Mouse (Mus musculus) layer of hippocampus, adult 11-12 months (tissue): Measurements from ENCODE around the gene Icosl.
"Not testable (repeated sequence)": the region's sequence is repeated elsewhere in the genome, so short reads cannot be mapped to it uniquely, and the experiment has no call there.

Source experiments
- DNase-seq: peaks from one replicate; pipeline ENCODE4 v3.0.0; 2022; ENCODE audit warnings: low spot score

The Icosl gene

GRCm38 (mm10) chr10:78074977-78075376 is 5.9 kb downstream of the Icosl start:
- DNase-seq = no peak

- DNase-seq = no peak
These were observed 8.8 kb downstream of the Icosl start for GRCm38 (mm10) chr10:78077862-78078261.

DNA sequence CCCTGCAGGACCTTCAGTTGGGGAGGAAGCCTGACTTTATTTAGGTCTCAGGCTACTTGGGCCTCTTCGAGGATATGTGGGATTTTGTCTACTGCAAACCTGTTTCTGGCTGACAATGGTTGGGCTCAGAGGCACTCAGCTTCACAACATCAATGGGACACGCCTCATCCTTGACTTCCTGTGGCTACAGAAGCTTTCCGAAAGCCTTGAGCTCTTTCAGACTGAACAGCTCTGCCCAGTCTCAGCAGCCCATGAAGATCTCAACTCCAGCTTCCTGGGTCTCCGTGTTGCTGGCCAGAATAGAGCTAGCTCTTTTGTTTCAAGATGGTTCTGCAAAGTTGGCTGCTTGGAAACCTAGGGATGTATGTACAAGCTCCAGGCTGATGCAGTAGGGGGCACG is 9.2 kb downstream of the Icosl start:
- no peak for DNase-seq

GRCm38 (mm10) chr10:78079955-78080591 is 11.0 kb downstream of the Icosl start:
- DNase-seq = no peak

DNA sequence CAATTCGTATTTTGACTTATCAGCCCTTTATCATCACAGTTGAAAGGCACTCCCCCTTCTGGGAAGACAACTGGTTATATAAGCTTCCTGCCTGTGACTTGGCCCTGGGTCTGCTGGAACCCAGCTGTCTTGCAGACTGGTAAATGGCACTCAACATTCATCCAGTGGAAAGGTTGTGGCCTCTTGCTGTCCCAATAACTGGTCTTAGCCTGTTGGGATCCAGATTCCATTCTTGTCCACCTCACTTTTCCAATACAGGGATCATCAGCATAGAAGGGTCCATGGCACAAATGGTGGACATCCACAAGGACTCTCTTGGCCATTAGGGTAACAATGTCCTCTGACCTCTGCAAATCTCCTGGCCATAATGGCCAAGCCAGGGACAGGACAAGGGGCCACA is 15.0 kb downstream of the Icosl start:
- DNase-seq = no peak

- DNase-seq = no peak
These were observed 16.6 kb downstream of the Icosl start for GRCm38 (mm10) chr10:78085711-78086110.

- DNase-seq = no peak
These were observed 17.5 kb downstream of the Icosl start for GRCm38 (mm10) chr10:78086444-78087061.

- peak; percentile 36 for DNase-seq
These were observed 18.0 kb downstream of the Icosl start for GRCm38 (mm10) chr10:78087101-78087511.

DNA sequence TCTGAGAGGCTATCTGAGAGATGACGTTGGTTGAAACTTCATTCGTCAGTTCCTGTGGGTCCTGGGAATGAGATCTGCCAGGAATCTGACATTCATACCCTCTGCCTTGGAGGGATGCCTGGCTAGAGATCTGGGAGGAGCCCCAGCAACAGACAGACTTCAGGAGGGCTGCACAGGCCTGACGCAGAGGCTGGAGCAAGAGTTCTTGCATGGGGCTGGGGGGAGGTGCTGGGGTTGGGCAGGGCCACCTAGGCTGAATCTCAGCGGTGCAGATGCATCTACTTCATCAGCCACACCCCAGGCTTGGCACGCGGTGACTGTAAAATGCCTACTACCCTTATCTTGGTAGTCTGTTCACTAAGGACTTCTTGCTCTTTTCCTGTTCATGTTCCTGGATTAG is 21.1 kb downstream of the Icosl start:
- no peak for DNase-seq

GRCm38 (mm10) chr10:78090706-78091491 is 21.8 kb downstream of the Icosl start:
- DNase-seq = no peak

GRCm38 (mm10) chr10:78091865-78092724 is 23.0 kb downstream of the Icosl start:
- DNase-seq = no peak

GRCm38 (mm10) chr10:78092725-78093029 is 23.6 kb downstream of the Icosl start:
- no peak for DNase-seq

- no peak for DNase-seq
These were observed 26.1 kb downstream of the Icosl start for GRCm38 (mm10) chr10:78095221-78095620.

DNA sequence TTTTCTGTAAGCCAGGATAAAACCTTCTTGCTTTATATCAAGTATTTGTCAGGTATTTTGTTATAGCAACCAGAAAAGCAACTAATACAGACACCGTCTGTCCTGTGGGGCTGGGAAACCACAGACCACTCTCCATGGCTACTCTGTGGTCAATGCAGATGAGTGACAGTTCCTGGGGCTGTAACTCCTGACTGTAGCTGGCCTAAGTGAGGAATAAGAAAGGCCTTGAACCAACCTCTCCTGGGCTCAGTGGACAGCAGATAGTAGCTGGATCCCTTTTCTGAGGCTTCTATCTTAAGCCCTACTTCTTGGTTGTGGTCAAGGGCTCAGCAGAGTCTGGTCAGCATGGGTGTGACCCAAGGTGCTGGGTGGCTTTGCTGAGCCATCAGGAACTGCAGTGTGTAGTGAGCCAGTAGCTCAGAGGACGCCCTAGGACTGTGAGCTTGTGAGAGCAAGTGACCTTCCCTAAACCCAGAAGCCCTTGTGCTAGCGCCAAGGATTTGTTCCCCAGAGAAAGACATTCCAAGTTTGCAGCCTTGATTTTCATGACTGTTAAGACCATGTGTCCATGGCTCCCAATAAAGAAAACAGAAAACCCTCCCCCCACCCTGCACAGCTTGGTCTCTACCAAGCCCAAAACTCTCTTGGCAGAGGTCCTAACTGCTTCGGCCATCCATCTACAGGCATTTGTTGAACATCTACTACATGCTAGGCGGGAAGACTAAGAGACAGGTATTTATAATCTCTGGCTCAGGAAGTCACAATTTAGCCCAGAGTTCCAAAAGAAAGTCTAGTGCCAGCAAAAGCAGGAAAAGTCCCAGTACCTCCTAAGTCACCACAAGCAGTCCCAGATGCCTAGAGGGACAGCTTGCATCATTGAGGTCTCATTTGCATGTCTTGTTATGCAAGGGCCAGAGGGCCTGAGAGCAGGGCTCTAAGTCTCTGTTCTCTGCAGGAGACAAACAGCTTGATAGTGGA is 27.1 kb downstream of the Icosl start:
- DNase-seq = no peak

GRCm38 (mm10) chr10:78099860-78100259 is 30.8 kb downstream of the Icosl start:
- DNase-seq = not testable (repeated sequence)

DNA sequence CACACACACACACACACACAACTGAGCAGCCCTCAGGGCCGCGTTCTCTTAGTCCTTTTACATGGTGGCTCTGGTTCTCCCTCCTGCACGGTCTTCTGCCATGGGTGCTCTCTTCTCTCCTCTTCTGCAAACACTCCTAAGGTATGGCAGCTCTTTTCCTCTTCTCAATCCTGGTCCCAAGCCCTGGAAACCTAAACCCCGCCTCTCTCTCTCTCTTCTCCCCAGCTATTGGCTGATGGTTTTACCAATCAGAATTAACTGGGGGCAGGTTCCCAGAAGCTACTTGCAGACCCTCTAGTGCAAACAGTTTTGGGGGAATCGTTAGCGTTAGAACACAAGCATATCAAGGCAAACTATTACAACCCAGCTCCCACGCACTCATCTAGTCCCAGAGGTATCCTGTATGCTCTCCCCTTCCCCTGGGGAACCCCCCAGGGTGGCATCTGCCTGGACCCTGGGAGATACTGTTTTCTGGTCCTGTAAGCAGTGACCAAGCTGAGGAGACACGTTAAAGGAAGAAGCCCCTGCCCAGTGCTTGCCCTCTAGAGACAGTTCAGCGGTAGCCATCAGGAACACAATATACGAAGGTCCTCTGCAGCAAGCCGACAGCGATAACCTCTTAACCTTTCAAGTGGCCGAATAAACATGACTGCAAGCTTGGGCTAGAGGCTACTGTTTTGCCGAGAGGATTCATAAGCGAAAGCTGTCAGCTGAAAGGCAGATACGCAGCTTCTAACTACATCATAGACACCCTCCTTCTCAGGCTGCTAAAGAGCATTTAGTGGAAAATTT is 32.1 kb downstream of the Icosl start:
- no peak for DNase-seq

DNA sequence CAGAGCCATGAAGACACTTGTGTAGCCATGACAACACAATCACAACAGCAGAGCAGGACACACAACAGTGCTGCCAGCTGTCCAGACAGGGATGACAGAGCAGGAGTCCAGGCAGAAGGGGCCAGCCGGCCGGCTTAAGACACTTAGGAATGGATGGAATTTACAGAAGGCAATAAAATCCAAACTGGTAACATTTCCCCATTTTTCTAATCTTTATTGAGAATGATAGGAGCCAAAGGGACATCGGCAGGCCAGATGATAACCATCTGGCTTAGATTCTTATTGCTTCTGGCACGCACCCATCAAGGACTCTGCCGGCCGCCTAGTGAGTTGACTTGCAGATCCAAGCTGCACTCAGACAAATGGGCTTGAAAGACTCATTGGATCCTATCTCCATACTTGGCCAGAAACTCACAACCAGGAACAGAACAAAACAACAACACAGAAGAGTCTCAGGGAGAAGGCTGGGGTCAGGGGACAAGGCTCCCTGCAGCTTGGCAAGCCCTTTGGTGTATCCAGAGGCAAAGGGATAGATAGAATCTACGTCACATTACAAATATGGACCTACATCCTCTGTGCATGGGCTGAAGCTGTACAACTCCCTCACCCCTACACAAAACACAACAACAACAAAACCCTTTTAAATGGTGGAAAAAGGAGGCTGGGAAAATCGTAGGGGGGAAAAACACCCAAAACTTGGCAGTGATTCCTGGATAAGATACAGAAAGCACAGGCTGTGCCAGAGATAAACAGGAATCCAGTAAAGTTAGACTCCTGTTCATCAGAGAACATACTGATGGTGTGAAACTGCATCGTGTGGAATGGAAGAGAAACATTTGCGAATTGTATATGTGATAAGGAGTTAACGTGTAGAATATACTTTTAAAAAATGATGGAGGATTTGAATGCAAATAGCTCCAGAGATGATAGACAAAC is 35.7 kb downstream of the Icosl start:
- DNase-seq = peak; percentile 50

DNA sequence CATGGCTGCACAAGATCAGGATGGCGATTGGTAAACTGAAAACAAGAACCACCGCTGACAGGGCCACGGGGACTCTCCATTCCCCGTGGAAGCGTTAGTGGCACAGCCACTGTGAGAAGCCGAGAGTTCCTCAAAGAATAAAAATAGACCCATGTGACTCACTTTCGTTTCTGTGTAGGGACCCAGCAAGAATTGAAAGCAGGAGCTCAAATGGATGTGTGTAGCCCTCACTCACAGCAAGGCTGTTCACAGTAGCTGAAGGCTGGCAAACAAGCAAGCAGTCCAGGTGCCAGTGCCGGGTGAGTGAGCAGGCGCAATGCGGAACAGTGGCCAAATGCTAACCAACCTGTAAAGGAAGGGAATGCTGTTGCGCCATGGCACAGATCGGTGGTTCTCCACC is 36.4 kb downstream of the Icosl start:
- peak; percentile 65 for DNase-seq

DNA sequence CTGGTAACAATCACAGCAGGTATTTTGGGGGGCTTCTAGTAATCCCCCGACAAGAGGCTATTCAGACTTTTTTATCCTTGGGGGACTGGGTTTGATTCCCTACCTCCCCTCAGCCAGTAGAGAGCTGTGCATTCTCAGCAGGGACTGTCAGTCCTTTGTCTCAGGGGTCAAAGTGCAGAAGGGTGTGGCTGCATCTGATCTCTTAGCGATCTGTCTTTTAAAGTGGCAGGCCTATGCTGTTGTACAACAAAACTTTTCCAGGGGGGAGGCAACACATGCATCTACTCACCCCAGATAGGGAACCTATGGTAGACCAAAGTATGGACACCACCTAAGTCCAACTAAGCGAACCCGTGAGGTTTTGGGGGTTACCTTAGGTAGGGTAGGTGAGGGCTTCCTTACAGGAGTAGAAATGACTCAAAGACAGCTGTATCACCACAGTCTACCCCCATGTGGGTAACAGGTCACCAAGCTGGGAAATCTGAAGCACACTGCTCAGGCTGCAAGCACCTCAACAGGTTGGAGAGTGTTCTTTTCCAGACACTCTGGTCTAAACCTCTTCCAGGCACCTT is 45.5 kb downstream of the Icosl start:
- DNase-seq = no peak
